Mouse (Mus musculus) erythroblast, embryonic 14.5 days (primary cell): Measurements from ENCODE around the gene Cptp. TPM values are rescaled to one million over a fixed set of nuclear protein-coding genes. Genes with fewer than 3 reads are reported as not detected.

Experiments used
- H3K27me3 ChIP-seq: 2 replicates; pipeline ENCODE4 v1.6.1; 2012; ENCODE audit warnings: inconsistent platforms; ENCODE audit not compliant: control insufficient read depth
- H3K36me3 ChIP-seq: 2 replicates; pipeline ENCODE4 v1.6.1; 2012; ENCODE audit warnings: mild to moderate bottlenecking, inconsistent platforms; ENCODE audit not compliant: control insufficient read depth
- H3K4me1 ChIP-seq: 2 replicates; pipeline ENCODE4 v1.6.1; 2012; ENCODE audit warnings: inconsistent platforms; ENCODE audit not compliant: control insufficient read depth
- H3K4me3 ChIP-seq: replicated peaks from 2 replicates; pipeline ENCODE3; 2012; ENCODE audit warnings: moderate library complexity, mild to moderate bottlenecking, inconsistent platforms
- H3K9me3 ChIP-seq: 2 replicates; pipeline ENCODE4 v1.6.1; 2012; ENCODE audit warnings: low read length, inconsistent platforms, mixed read lengths; ENCODE audit not compliant: control insufficient read depth
- GATA1 ChIP-seq: IDR thresholded peaks from 2 replicates; pipeline ENCODE4 v1.6.1; 2012; ENCODE audit warnings: low read length, inconsistent platforms, mixed read lengths
- TAL1 ChIP-seq: IDR thresholded peaks from 3 replicates; pipeline ENCODE4 v1.6.1; 2012; ENCODE audit warnings: low read length, inconsistent platforms, mixed read lengths
- polyA plus RNA-seq: library from polyadenylated mRNA; stranded (reverse); fragments of >175 nt; gene quantifications from 2 replicates; pipeline ENCODE4 v1.2.3, GENCODE M21; 2012

Gene Cptp
- polyA plus RNA-seq, 1 experiment, result 0.17 TPM

- Histone ChIP-seq H3K4me3 (peak overlapping the region; percentile 97), H3K9me3 (no peaks in the 10 kb centered on the region), H3K36me3 (peaks cover 36% of the 10 kb centered on the region), H3K4me1 (peaks cover 58% of the 10 kb centered on the region), H3K27me3 (peaks cover 7% of the 10 kb centered on the region)
- TF ChIP-seq GATA1 (no peak), TAL1 (no peak)
Measured at GRCm38 (mm10) chr4:155848434-155849095, 20.7 kb downstream of the Cptp start.

- TF ChIP-seq TAL1 (no peak), GATA1 (no peak)
- Histone ChIP-seq H3K36me3 (peaks cover 30% of the 10 kb centered on the region), H3K4me3 (peak overlapping the region; percentile 97), H3K27me3 (peaks cover 15% of the 10 kb centered on the region), H3K4me1 (peaks cover 57% of the 10 kb centered on the region), H3K9me3 (no peaks in the 10 kb centered on the region)
Measured at GRCm38 (mm10) chr4:155847591-155848352, 21.5 kb downstream of the Cptp start.

- Histone ChIP-seq H3K36me3 (peaks cover 24% of the 10 kb centered on the region), H3K9me3 (no peaks in the 10 kb centered on the region), H3K27me3 (peaks cover 23% of the 10 kb centered on the region), H3K4me1 (peaks cover 53% of the 10 kb centered on the region), H3K4me3 (peak within 1 kb of the TSS; percentile 97)
- TF ChIP-seq GATA1 (no peak), TAL1 (no peak)
Measured at GRCm38 (mm10) chr4:155846871-155847578, 22.2 kb downstream of the Cptp start, which contains the start of gene Dvl1. Gene Dvl1 (plus strand): TSS chr4:155847402.

GRCm38 (mm10) chr4:155843231-155843630, 26.0 kb downstream of the Cptp start:
- no peak for TF ChIP-seq GATA1
- no peak for TF ChIP-seq TAL1
- H3K27me3 ChIP-seq, result peaks cover 55% of the 10 kb centered on the region
- peaks cover 43% of the 10 kb centered on the region for H3K4me1 ChIP-seq

GRCm38 (mm10) chr4:155841651-155842270, 27.5 kb downstream of the Cptp start:
- H3K27me3 ChIP-seq, result peaks cover 61% of the 10 kb centered on the region
- TF ChIP-seq GATA1 (no peak), TAL1 (no peak)
- peaks cover 32% of the 10 kb centered on the region for H3K4me1 ChIP-seq
- H3K9me3 ChIP-seq, result no peaks in the 10 kb centered on the region; the same call in 1 of the 2 replicates
- no peaks in the 10 kb centered on the region for H3K36me3 ChIP-seq
- H3K4me3 ChIP-seq, result peak overlapping the region; percentile 65

More at GRCm38 (mm10) chr4:155843231-155843630, 26.0 kb downstream of the Cptp start:
- H3K36me3 ChIP-seq, result no peaks in the 10 kb centered on the region
- no peak overlapping the region for H3K4me3 ChIP-seq
- H3K9me3 ChIP-seq, result no peaks in the 10 kb centered on the region; the same call in 1 of the 2 replicates

GRCm38 (mm10) chr4:155841003-155841454, 28.2 kb downstream of the Cptp start:
- Histone ChIP-seq H3K36me3 (no peaks in the 10 kb centered on the region), H3K27me3 (peaks cover 61% of the 10 kb centered on the region), H3K4me1 (peaks cover 27% of the 10 kb centered on the region), H3K4me3 (peak overlapping the region; percentile 65), H3K9me3 (no peaks in the 10 kb centered on the region; the same call in 1 of the 2 replicates)
- TF ChIP-seq GATA1 (no peak), TAL1 (no peak)

- TF ChIP-seq GATA1, result no peak
- TF ChIP-seq TAL1, result no peak
- H3K4me1 ChIP-seq, result peaks cover 27% of the 10 kb centered on the region
Measured at GRCm38 (mm10) chr4:155840076-155841002, 28.9 kb downstream of the Cptp start.

More at GRCm38 (mm10) chr4:155840076-155841002, 28.9 kb downstream of the Cptp start:
- Histone ChIP-seq H3K36me3 (no peaks in the 10 kb centered on the region), H3K9me3 (no peaks in the 10 kb centered on the region; the same call in 1 of the 2 replicates), H3K27me3 (peaks cover 57% of the 10 kb centered on the region), H3K4me3 (peak overlapping the region; percentile 65)
